Mouse (Mus musculus) layer of hippocampus, adult 8-10 months (tissue): ENCODE data around the gene Foxe1. TPM values are rescaled to one million over a fixed set of nuclear protein-coding genes. Genes with fewer than 3 reads are reported as not detected.

Experiments
- DNase-seq, 2 experiments: peaks; one replicate each; pipeline ENCODE4 v3.0.0; 2022; ENCODE audit warnings: low spot score in 2 of 2
- total RNA-seq, 4 experiments: library from RNA; stranded (reverse); gene quantifications; 2 replicates each; pipeline ENCODE4 v1.2.4; 2022

Foxe1 gene
- total RNA-seq, 4 experiments from 2014 or later, result not detected

- no peak for DNase-seq
These were observed 4.4 kb downstream of the Foxe1 start for GRCm38 (mm10) chr4:46347580-46348515.

DNA sequence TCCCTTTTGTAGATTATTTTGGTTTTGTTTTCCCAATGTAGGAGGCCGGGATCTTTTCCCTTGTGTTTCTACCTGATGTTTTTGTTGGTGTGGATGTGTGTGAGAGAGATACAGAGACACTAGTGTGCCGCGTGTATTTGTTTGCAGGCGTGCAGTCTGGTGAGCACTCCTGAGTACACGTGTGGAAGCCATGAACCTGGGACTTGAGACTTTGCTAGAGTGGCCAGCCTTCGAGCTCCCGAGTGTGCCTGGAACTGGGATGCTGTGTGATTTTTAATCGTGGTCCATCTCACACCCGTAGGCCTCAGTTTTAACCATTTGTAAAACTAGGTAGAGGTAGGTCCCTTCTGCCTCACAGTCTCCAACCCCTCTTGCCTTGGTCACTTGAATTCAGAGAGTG is 5.5 kb downstream of the Foxe1 start:
- DNase-seq, result no peak

DNA sequence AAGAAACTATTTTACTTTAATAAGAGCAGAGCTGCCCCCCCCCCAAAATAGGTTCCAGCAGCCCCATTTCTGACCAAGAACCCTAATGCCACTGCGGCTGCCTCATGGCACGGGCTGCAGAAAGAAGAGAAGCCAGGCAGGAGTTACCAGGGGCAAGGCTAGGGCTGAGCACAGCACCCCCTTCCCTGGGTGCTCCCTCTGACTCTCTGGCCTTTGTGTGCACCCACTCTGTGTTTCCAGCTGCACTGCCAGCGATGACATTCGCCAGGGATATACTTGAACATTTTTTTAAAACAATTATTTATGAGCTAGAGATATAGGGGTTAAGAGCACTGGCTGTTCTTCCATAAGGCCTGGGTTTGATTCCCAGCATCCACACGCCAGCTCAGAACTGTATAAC is 6.1 kb downstream of the Foxe1 start:
- no peak for DNase-seq

DNA sequence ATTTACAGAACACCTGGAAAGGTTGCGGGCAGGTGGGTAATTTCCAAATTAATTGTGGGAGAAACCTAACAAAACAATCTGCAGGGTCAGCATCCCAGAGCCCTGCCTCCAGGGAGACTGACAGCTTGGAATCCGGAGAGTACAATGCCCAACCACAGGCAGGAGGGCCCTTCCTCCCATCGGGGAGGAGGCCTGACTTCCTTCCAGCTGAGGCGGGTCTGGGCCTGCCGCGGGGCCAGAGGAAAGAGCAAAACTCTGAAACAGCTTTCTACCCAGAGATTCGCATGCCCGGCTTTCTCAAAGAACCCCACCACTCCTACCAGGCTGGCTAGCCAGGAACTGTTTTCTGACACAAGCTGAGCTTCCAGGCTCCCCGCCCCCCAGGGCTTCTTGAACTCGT is 9.6 kb downstream of the Foxe1 start:
- DNase-seq, result no peak

DNA sequence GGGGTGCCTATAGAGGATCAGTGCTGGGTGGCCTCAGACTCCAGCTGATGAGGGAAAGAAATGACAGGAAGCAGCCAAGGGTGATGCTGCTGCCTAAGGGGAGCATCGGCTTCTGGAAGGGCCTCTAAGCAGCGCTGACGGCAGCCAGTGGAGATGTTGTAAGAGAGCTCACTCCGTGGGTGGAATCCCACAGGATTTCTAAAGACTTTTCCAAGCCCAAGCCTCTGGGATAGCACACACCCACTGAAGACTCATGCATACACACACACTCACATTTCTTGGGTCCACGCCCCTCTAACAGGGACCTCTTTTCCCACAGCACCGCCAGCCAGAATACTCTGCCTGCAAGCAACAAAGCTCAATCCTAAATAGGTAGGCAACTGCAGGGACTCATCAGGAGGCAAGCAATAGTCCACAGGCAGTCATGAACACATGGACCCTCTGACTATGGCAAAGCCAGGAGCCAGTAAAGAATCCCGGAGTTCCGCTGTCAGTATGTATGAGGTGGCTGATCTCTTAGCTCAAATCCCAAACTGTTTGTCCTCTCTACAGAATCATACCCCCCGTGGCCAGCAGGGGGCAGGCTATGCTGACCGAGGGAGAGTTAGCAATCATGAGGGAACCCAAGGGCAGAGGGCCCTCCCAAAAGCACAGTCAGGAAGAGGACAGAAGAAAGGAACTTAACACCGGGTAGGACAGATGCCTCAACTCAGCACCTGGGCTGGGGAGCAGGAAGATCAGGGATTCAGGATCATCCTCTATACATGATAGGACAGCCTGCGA is 13.1 kb downstream of the Foxe1 start:
- DNase-seq, result no peak

DNA sequence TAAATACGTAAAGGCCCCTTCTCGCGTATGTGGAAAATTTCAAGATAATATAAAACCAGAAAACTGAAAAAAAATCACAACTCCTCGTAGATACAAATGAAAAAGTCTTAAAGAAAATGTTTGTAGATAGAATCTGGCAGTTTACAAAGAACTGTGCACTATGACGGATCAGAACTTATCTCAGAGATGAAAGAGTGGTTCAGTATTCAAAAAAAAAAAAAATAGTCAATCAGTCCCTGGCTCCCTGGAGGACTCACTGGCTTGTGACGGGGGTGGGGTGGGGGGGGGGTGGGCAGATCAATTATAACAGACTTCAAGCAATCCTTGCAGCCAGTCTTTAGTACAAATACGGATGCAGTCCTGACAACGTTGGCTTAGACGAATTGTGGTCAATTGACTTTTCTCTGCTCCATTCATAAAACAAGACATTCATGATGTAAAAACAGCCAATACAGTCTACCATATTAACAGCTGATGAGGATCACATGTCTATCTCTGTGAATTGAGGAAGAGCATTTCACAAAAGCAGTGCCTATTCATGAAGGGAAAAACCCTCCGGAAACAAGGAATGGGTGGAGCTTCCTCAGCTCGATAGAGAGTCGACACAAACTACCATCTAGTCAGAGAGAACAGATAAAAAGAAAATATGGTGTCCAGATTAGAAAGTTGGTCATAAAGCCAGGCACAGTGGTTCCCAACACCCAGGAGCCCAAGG is 16.3 kb downstream of the Foxe1 start:
- DNase-seq, result no peak

- DNase-seq, result peak in 1 of 2 experiments; percentile 31
These were observed 17.8 kb downstream of the Foxe1 start for GRCm38 (mm10) chr4:46361258-46361657.

DNA sequence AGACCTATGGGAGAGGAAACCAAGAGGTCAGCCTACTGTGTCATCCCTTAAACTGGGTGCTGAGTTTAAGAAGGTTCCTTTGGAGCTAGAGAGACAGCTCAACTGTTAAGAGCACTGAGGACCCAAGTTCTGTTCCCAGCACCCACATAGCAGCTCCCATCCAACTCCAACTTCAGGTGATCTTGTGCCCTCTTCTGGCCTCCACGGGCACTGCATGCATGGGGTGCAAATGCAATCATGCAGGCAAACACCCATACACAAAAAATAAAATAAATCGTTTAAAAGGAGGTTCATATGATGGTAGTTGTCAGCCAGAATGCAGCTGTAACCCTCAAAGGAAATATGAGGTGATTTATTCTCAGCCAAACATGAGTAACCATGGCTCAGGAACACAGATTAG is 21.0 kb downstream of the Foxe1 start:
- DNase-seq, result no peak

- DNase-seq, result no peak
These were observed 24.1 kb downstream of the Foxe1 start for GRCm38 (mm10) chr4:46367487-46367959.

GRCm38 (mm10) chr4:46369070-46369469 is 25.7 kb downstream of the Foxe1 start:
- DNase-seq, result no peak

DNA sequence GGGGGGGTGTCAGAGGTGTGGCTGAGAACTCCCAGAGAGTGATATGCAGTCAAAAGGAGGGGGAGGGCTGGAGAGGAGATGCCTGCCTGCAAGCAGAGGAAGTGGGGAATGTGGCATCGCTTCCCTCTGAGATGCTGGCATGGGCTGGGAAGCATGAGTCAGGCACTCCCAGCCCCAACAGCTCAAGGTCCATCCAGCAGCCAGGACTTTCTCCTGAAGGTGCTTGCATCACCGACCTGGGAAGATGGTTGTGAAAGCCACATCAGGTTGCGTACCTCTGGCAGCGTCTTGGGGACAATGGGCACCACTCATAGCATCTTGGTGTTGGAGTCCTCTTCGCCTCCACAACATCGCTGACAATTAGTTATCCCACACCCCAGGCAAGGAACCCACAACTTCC is 27.0 kb downstream of the Foxe1 start:
- DNase-seq, result no peak

GRCm38 (mm10) chr4:46371030-46371429 is 27.6 kb downstream of the Foxe1 start:
- no peak for DNase-seq

- no peak for DNase-seq
These were observed 31.0 kb downstream of the Foxe1 start for GRCm38 (mm10) chr4:46374455-46374854.

- DNase-seq, result peak; percentile 75 to 82
These were observed 31.5 kb downstream of the Foxe1 start for GRCm38 (mm10) chr4:46374869-46375368.

DNA sequence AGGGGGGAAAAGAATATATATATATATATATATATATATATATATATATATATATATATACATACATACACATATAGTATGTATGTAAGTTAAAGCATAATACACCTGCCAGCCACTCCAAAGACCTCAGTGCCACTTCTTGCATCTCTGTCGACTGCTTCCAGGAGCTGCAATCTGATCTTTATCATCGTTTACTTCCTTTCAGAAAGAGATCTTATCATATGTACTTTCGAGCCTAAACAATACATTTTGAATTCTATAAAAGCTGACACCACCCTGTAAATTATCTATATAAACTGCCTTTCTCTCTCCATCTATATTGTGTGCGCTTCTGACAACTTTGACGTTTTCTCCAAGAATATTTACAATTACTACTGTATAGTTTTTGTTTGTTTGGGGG is 45.1 kb downstream of the Foxe1 start:
- DNase-seq, result no peak

GRCm38 (mm10) chr4:46389013-46389611 is 45.7 kb downstream of the Foxe1 start, which contains the start of gene Trmo:
Gene Trmo, minus strand, starts transcription at chr4:46389437.
- peak; percentile 92 to 95 for DNase-seq

- DNase-seq, result peak in 1 of 2 experiments; percentile 9
These were observed 46.4 kb downstream of the Foxe1 start for GRCm38 (mm10) chr4:46389612-46390341.

GRCm38 (mm10) chr4:46390390-46390970 is 47.1 kb downstream of the Foxe1 start:
- peak; percentile 44 to 74 for DNase-seq

DNA sequence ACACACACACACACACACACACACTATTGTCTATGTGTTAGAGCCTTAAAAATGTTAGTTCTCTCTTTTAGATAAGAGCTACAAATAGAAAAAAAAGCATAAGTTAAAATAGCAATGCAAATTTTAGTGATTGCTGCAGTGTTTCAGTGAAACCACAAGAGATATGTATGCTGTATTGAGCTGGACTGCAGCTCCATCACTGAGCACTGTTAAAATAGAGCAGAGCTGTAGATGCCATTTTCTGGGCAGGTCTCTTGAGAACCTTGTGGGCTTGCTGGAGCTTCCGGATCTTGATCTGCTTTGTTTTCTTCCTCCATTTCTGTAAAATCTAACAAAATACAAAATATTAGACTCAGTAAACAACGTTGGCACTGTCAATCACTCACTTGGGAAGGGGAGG is 51.0 kb downstream of the Foxe1 start:
- no peak for DNase-seq

- no peak for DNase-seq
These were observed 52.3 kb downstream of the Foxe1 start for GRCm38 (mm10) chr4:46395736-46396135.
